Mouse (Mus musculus) neural tube, embryonic 11.5 days (tissue): ENCODE data around the gene Rangap1. TPM values are rescaled to one million over a fixed set of nuclear protein-coding genes. Genes with fewer than 3 reads are reported as not detected.

Experiments used
- ATAC-seq: fragments of 200-750 bp; cut with Nextera tagmentation; 2 replicates; pipeline ENCODE4 v1.8.0; 2017; ENCODE audit warnings: moderate number of reproducible peaks, mild to moderate bottlenecking, moderate TSS enrichment, moderate library complexity; ENCODE audit not compliant: insufficient read depth, low FRiP score, low TSS enrichment
- DNase-seq: peaks from one replicate; pipeline ENCODE4 v3.0.0-alpha.2; 2015; ENCODE audit warnings: low spot score
- H3K27ac ChIP-seq: fragments of 300-500 bp; sonication (generic); 2 replicates; pipeline ENCODE4 v1.5.1; 2014; ENCODE audit warnings: low read depth, mild to moderate bottlenecking, low read length
- H3K27me3 ChIP-seq: fragments of 300-500 bp; sonication (generic); 2 replicates; pipeline ENCODE4 v1.6.1; 2014; ENCODE audit warnings: mild to moderate bottlenecking, low read length, mixed read lengths; ENCODE audit not compliant: control insufficient read depth, insufficient read depth
- H3K36me3 ChIP-seq: fragments of 300-500 bp; sonication (generic); 2 replicates; pipeline ENCODE4 v1.6.1; 2014; ENCODE audit warnings: mild to moderate bottlenecking, low read length, moderate library complexity, mixed read lengths; ENCODE audit not compliant: control insufficient read depth, insufficient read depth
- H3K4me1 ChIP-seq: fragments of 300-500 bp; sonication (generic); 2 replicates; pipeline ENCODE4 v1.6.1; 2014; ENCODE audit warnings: low read length, mixed read lengths; ENCODE audit not compliant: control insufficient read depth, insufficient read depth
- H3K4me2 ChIP-seq: fragments of 300-500 bp; sonication (generic); 2 replicates; pipeline ENCODE4 v1.6.1; 2014; ENCODE audit warnings: low read depth, mild to moderate bottlenecking, moderate library complexity
- H3K4me3 ChIP-seq: fragments of 300-500 bp; sonication (generic); 2 replicates; pipeline ENCODE4 v1.5.1; 2014; ENCODE audit warnings: low read depth, low read length
- H3K9ac ChIP-seq: fragments of 300-500 bp; sonication (generic); 2 replicates; pipeline ENCODE4 v1.6.1; 2014; ENCODE audit warnings: mild to moderate bottlenecking, low read length
- H3K9me3 ChIP-seq: fragments of 300-500 bp; sonication (generic); 2 replicates; pipeline ENCODE4 v1.6.1; 2016; ENCODE audit warnings: low read length; ENCODE audit not compliant: control insufficient read depth
- WGBS: fragments of 180-500 bp; shearing (Covaris S2); extraction: QIAGEN DNeasy Blood & Tissue Kit; methylation state at CpG from one replicate; pipeline ENCODE4 v1.1.7; 2014; 5-methylcytosine and 5-hydroxymethylcytosine counted together
- polyA plus RNA-seq: library from polyadenylated mRNA; unstranded; fragments of >200 nt; fragmentation: Nextera tagmentation; extraction: Ambion mirVana; gene quantifications from 2 replicates; pipeline ENCODE4 v1.2.1, GENCODE M21; 2014

Gene Rangap1
- polyA plus RNA-seq, 1 experiment from 2014 or later: 152 TPM

GRCm38 (mm10) chr15:81772431-81773120 lies 27.2 kb upstream of the Rangap1 start:
- 66% methylated on average over 20 of the region's 20 CpGs for WGBS
- H3K27me3 ChIP-seq: no peaks in the 10 kb centered on the region
- no peaks in the 10 kb centered on the region for H3K9me3 ChIP-seq
- peaks cover 10% of the 10 kb centered on the region; the same call in 1 of the 2 replicates for H3K4me1 ChIP-seq
- no peak for ATAC-seq
- H3K27ac ChIP-seq: no peak overlapping the region
- no peak overlapping the region for H3K4me3 ChIP-seq
- DNase-seq: peak; percentile 35
- H3K9ac ChIP-seq: no peak overlapping the region
- peaks cover 21% of the 10 kb centered on the region for H3K36me3 ChIP-seq
- no peak overlapping the region for H3K4me2 ChIP-seq

DNA sequence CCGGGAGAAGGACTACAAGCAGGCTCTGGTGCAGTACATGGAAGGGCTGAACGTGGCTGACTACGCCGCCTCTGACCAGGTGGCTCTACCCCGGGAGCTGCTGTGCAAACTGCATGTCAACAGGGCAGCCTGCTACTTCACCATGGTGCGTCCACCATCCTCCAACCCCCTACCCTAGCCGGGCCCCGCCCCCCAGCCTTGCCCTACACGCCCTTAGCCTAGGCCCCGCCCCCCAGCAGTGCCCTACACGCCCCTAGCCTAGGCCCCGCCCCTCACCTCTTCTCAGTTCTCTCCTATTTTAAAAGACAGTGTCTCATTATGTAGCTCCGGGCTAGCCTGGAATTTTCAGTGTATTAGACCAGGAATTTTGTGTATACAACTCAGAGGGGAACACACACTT lies 23.7 kb upstream of the Rangap1 start:
- DNase-seq (no peak), ATAC-seq (no peak)
- Histone ChIP-seq H3K9me3 (no peaks in the 10 kb centered on the region), H3K9ac (no peak overlapping the region), H3K27me3 (no peaks in the 10 kb centered on the region), H3K4me3 (no peak overlapping the region), H3K4me2 (no peak overlapping the region), H3K4me1 (peaks cover 10% of the 10 kb centered on the region; the same call in 1 of the 2 replicates), H3K27ac (no peak overlapping the region), H3K36me3 (peaks cover 12% of the 10 kb centered on the region)
- WGBS: 47% methylated on average over 13 of the region's 13 CpGs

DNA sequence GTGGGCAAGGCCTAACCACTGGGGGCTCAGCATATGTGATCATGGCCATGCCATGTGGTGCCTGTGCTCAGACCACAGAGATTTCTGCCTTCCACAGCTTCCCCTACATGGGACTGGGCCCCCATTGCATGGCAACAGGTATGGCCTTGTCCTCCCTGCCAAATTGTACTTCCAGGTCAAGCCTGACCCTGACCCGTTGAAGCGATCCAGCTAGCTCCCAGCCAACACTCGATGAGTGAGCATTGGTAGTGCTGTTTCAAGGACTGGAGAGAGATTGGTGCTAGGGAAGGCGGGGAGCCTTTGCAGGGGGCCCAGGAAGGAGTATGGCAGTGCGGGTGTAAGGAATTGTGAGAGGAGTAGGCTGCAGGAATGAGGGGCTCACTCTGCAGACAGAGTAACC lies 21.1 kb upstream of the Rangap1 start:
- WGBS: 93% methylated on average over 5 of the region's 5 CpGs
- H3K27ac ChIP-seq: no peak overlapping the region
- no peaks in the 10 kb centered on the region for H3K27me3 ChIP-seq
- no peaks in the 10 kb centered on the region for H3K4me1 ChIP-seq
- peaks cover 7% of the 10 kb centered on the region; the same call in 1 of the 2 replicates for H3K36me3 ChIP-seq
- no peak for ATAC-seq
- H3K4me2 ChIP-seq: no peak overlapping the region
- H3K9ac ChIP-seq: no peak overlapping the region
- no peak overlapping the region for H3K4me3 ChIP-seq
- DNase-seq: no peak
- H3K9me3 ChIP-seq: no peaks in the 10 kb centered on the region

DNA sequence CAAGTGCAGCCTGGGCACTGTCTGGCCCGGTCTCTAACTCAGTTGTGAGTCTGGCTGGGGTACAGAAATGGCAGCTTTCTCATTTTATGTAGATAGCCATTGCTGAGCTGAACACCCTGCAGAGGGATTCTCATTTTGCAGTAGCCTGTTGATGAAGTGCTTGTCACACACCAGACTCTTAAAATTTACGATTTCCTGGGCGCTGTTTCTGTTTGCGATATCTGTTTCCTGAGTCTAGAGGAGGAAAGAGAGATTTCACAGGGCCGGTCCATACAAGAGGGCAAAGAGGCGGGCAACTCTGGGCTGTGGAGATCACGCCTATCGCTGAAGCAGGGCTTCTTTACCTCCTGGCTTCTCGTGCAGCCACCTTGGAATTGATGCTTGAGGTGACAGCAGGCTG lies 20.3 kb upstream of the Rangap1 start:
- Histone ChIP-seq H3K27me3 (no peaks in the 10 kb centered on the region), H3K9me3 (no peaks in the 10 kb centered on the region), H3K4me3 (no peak overlapping the region), H3K27ac (no peak overlapping the region), H3K4me2 (no peak overlapping the region), H3K9ac (no peak overlapping the region), H3K36me3 (peaks cover 7% of the 10 kb centered on the region; the same call in 1 of the 2 replicates), H3K4me1 (no peaks in the 10 kb centered on the region)
- 88% methylated on average over 9 of the region's 9 CpGs for WGBS
- ATAC-seq: no peak
- DNase-seq: no peak

- DNase-seq (no peak), ATAC-seq (no peak)
- 88% methylated on average over 6 of the region's 6 CpGs for WGBS
These were observed 19.2 kb upstream of the Rangap1 start for GRCm38 (mm10) chr15:81764573-81764972.

DNA sequence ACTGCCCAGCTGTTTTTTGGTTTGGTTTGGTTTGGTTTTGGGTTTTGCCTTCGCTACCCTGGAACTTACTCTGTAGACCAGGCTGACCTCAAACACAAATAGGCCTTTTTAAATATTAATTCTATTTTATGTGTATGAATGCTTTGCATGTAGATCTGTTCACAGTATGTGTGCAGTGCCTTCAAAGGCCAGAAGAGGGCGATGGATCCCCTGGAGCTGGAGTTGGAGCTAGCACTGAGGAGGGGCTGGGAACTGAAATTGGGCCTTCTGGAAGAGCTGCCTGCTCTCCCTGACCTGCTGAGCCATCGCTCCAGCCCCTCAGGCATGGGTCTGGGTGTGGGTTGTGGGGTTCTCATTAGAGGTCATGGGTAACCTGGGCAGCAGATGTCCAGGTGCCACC lies 16.6 kb upstream of the Rangap1 start:
- 90% methylated on average over 3 of the region's 3 CpGs for WGBS
- H3K4me2 ChIP-seq: no peak overlapping the region
- no peaks in the 10 kb centered on the region for H3K4me1 ChIP-seq
- no peaks in the 10 kb centered on the region for H3K27me3 ChIP-seq
- H3K36me3 ChIP-seq: 0 out of 2 replicates have a peak, but pooled peaks cover 3% of the 10 kb centered on the region
- no peaks in the 10 kb centered on the region for H3K9me3 ChIP-seq
- no peak overlapping the region for H3K9ac ChIP-seq
- no peak for ATAC-seq
- DNase-seq: no peak
- no peak overlapping the region for H3K27ac ChIP-seq
- H3K4me3 ChIP-seq: no peak overlapping the region

More at GRCm38 (mm10) chr15:81764573-81764972, 19.2 kb upstream of the Rangap1 start:
- no peak overlapping the region for H3K4me2 ChIP-seq
- H3K36me3 ChIP-seq: 0 out of 2 replicates have a peak, but pooled peaks cover 5% of the 10 kb centered on the region
- no peak overlapping the region for H3K27ac ChIP-seq
- H3K9me3 ChIP-seq: no peaks in the 10 kb centered on the region
- H3K27me3 ChIP-seq: no peaks in the 10 kb centered on the region
- no peak overlapping the region for H3K9ac ChIP-seq
- no peak overlapping the region for H3K4me3 ChIP-seq
- no peaks in the 10 kb centered on the region for H3K4me1 ChIP-seq

GRCm38 (mm10) chr15:81761381-81761780 lies 16.1 kb upstream of the Rangap1 start:
- DNase-seq (no peak), ATAC-seq (no peak)
- Histone ChIP-seq H3K36me3 (0 out of 2 replicates have a peak, but pooled peaks cover 3% of the 10 kb centered on the region), H3K9me3 (no peaks in the 10 kb centered on the region), H3K4me1 (no peaks in the 10 kb centered on the region), H3K4me2 (no peak overlapping the region), H3K27ac (no peak overlapping the region), H3K27me3 (no peaks in the 10 kb centered on the region), H3K4me3 (no peak overlapping the region), H3K9ac (no peak overlapping the region)
- WGBS: 79% methylated on average over 7 of the region's 7 CpGs

DNA sequence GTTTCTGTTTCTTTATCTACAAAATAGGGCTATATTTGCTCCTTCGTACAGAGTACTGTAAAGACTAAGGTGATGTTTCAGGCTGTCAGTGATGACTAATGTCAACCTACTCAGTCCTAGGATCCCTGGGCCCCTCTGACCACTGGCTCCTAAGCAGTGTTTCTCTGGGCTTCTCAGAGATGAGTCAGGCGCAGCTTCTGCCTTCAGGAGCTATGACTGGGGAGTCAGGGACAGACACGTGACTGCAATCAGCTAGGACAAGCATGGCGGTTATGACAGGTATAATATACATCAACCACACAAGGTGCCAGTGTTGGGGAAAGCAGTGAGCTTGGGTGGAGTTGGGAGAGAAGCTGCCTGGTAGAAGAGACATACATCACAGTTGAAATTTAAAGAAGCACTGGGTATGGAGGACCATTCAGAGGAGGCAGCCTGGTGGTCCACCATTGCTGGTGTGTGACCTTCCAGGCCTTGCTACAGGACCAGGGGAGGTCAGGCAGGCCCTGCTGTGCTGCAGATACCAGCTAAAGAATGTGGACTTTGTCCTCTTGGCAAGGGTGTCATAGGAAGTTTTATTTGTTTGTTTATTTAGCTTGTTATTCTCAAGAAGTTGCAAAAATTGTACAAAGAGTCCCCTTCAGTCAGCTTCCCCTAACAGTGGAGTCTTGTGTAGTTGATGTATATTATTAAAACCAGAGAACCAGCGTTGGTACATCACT lies 15.2 kb upstream of the Rangap1 start:
- Histone ChIP-seq H3K4me3 (no peak overlapping the region), H3K36me3 (0 out of 2 replicates have a peak, but pooled peaks cover 3% of the 10 kb centered on the region), H3K9ac (no peak overlapping the region), H3K27me3 (no peaks in the 10 kb centered on the region), H3K27ac (no peak overlapping the region), H3K9me3 (no peaks in the 10 kb centered on the region), H3K4me2 (no peak overlapping the region), H3K4me1 (no peaks in the 10 kb centered on the region)
- no peak for DNase-seq
- ATAC-seq: no peak
- 92% methylated on average over 5 of the region's 5 CpGs for WGBS

- Histone ChIP-seq H3K27me3 (no peaks in the 10 kb centered on the region), H3K9me3 (no peaks in the 10 kb centered on the region), H3K9ac (no peak overlapping the region), H3K4me1 (no peaks in the 10 kb centered on the region), H3K4me2 (no peak overlapping the region), H3K36me3 (0 out of 2 replicates have a peak, but pooled peaks cover 3% of the 10 kb centered on the region), H3K27ac (no peak overlapping the region), H3K4me3 (no peak overlapping the region)
- WGBS: 94% methylated on average over 3 of the region's 3 CpGs
- ATAC-seq (no peak), DNase-seq (no peak)
These were observed 14.2 kb upstream of the Rangap1 start for GRCm38 (mm10) chr15:81759542-81759941.
